Mouse (Mus musculus) thymus, postnatal 25 days (tissue): ENCODE measurements around the gene Gsdme.

Source experiments
- DNase-seq: peaks from one replicate; pipeline ENCODE4 v3.0.0; 2022

Gsdme gene

DNA sequence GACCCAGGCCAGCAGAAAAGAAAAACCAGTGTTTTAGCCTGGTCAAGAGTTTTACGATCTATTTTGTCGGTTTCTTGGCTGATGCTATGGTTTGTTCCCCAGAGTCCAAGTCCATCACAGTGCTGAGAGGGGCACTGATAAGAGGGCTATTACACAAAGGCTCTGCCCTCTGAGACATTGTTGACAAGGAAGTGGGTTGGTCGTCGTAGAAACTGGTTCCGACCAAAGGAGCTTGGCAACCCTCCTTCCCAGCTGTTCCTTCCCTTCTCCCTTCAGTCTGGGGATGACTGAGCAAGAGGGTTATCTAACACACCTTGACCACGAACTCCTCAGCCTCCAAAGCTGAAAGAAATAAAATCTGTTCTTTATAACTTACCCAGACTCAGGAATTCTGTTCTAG lies at the start of gene Gsdme:
TSS of gene Gsdme (minus strand) at position 193 of the 400 bp plus-strand sequence.
- DNase-seq, result no peak

DNA sequence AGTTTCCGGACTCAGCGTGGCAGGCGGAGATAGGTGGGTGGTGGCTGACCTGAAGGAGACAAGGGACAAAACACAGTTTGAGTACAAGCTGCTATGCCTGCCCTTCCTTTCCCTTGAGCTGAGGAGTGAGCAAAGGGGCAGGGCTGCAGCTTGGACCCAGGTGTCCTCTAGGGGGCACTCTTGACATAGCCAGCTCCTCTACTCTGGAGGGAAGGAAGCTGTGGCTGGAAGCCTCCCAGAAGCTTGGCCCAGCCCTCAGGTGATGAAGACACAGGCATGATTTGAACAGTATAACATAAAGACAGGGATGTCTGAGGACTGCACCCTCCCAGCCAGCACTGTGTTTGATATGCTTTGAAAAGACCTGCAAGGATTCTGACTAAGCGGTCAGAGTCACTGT lies 49.0 kb upstream of the Gsdme start:
- peak; percentile 87 for DNase-seq

DNA sequence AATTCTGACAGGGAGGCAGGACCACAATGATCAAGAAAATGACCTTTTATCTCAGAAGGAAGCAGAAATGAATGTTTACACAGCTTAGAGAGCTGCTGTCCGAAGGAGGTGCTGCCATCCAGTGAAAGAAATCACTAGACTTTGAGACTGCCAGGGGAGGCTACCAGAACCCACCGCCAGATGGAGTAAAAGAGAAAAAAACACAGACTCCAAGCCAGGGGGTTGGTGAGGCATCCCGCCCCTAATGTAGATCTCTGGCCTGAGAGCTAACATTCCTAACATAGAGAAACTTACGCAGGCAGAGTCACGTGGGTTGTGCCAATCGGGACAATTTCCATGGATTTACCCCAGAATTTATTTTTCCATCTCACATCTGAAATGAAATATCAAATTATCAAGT lies 45.4 kb upstream of the Gsdme start:
- peak; percentile 47 for DNase-seq

DNA sequence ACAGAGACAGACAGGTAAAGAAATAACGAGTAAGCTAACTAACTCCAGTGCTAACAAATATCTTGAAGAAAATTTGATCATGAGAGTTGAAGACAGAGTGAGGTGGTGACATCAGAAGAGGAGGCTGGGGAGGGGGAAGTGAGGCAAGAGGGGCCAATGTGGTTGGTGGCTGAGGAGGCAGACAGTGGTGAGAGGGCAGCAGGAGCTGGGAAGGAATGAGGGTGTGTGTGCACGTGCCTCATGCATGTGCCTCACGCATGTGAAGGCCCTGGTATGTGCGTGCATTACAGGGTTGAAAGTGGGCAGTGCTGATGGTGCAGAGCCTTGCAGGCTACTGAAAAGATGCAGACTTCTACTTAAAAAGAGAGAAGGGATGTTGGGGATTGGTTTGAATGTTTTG lies 43.0 kb upstream of the Gsdme start:
- DNase-seq, result no peak

DNA sequence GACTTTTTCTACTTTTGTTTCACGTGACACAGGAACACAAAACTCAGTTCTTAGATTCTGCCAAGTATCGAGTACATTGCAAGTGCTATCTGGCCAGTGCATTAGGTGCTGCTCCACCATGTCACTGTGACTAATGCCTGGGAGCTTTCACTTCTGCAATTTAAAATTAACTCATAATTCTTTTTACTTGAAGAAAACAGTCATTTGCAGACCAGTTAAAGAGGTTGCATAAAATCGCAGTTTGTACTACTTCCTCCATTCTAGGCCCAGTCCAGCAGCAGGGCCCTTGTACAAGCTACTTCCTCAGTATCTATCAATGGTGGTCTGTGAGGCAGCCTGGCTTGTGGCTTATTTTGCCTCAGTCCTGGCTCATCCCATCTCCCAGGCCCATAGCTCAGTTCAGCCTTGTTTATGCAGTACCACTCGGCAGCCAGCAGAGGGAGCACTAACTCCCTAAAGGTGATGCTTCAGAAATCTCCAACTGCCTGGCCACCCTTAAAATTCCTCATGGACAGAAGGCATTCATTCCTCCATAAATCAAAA lies 41.4 kb upstream of the Gsdme start:
- DNase-seq, result peak; percentile 72

DNA sequence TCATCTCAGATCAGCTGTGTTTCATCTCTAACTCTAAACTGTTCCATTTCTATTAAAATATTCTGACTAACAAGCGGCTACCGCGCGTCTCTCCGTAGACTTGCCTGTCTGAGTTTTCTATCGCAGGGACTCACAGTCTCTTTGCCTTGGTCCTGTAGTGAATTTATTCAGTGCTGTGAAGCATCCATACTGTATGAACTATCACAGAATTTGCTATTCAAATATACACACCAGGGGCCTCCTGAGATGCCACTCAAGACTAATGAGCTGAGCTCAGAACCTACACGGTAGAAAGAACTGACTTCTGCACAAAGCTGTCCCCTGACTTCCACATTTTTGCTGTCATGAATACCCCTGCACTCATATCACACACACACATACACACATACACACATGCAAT lies 37.5 kb upstream of the Gsdme start:
- DNase-seq, result no peak

DNA sequence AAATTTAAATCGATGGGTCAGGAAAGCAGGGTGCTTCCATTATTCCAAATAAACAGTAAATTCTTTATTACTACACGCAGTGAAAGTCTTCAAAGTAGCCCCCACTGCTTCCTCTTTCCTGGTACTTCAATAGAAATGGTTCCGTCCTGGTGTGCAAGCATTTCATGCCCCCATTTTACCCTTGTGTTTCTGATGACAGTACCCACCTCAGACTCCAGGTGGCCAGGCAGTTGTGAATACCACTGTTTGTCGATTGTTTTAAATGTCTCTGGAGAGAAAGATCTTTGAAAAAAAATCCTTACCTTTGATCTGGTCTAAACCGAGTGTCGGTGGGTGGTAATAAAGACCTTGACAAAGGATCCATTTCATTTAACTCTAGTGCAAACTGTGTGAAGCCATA lies 37.0 kb upstream of the Gsdme start:
- DNase-seq, result no peak

DNA sequence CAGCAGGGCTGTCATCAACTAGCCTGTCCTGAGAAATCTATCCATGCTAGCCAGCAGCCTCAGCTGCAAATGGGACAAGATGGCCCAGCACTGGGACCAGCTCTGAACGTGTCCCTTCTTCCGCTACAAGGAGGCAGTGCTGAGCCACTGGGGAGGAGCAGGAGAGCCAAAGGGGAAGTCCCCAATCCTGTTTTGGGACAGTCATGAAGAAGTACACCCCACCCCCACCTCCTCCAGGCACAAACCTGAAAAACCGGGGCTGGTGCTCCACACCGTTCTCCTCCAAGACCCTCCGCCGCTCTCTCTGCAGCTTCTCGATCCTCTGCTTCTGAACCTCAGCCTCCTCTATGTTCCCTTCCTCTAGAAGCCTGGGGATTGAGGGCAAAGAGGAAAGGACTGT lies 35.4 kb upstream of the Gsdme start:
- no peak for DNase-seq

DNA sequence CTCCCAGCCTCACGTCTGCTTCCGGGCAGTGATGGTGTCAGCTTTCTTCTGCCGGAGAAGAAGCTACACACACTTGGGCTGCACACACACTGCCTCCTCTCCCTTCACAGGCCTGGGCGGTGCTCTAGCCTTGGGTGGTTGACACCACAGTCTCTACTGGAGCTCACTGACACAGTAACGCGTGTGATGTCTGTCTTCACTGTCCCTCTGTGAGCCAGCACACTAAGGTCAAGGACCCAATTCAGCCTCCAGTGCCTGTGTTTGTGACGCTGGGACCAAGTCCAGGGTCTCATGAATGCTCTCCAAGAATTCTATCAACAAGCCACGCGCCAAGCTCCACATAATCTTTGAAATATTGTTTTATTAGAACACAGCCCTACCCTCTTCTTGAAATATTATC lies 34.0 kb upstream of the Gsdme start:
- no peak for DNase-seq

DNA sequence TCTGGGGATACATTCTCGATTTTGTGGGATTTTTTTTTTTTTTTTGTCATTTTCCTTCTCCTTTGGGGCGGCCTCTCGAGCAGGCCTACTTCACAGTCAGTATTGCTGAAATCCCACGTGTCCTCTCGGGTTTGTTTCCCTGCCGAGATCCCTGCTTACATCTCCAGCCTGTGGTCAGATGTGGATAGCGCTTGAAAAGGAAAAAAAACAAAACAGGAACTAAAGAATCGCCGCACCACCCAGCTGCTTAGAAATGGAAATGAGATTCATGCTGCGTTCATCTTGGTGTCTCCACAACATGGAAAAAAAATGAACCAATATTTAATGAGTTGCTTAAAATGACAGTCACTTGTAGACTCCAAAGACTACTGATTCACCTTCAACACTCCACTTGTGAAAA lies 31.5 kb upstream of the Gsdme start:
- no peak for DNase-seq

DNA sequence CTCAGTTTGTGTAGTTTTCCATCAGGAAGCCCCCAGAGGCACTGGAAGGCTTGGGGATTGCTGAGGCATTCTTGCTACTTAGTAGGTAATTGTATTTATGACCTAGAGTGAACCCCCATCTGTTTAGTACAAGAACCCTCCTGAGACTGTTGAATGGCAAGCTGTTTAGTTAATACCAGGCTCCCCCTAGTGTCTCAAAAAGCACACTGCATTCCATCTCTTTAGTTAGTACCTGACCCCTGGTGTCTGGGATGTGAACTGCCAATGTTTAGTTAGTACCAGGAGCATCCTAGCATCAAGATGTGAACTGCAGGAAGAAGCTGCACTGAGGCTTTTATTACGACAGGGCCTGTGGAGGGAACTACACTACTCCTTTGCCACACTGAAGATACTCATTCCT lies 30.5 kb upstream of the Gsdme start:
- DNase-seq, result peak; percentile 82

DNA sequence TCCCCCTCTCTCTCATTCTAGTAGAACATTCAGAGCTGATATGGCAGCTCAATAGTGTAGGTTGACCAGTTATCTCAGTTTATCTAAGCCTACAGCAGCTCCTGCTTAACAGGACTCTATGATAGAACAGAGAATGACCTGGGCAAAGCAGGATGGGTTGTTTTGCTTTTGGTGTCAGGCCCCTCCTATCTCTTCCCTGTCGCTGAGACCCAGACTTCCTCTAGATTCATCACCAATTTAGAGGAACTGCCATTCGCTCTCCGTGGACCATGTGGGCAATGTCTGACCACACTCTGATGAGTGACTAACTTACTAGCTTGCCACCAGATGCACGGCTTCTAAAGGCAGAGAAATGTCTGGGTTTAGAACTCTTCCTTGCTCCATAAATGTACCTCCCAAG lies 28.0 kb upstream of the Gsdme start:
- DNase-seq, result no peak

DNA sequence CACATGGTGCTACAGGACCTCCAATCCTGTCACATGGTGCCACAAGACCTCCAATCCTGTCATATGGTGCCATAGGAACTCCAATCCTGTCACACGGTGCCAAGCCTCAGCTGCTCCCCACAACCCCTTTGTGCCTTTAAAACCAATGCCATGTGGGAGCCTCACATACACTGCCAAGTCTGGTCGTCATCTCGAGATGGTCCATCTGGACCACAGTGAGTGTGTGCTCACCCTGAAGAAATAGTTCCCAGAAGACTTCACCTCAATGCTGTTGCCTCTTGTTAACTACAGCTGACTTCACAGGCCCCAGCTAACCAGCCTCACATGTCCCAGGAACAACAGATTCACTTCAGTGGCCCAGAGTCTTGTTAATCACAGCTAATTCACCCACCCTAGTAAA lies 23.2 kb upstream of the Gsdme start:
- DNase-seq, result no peak

DNA sequence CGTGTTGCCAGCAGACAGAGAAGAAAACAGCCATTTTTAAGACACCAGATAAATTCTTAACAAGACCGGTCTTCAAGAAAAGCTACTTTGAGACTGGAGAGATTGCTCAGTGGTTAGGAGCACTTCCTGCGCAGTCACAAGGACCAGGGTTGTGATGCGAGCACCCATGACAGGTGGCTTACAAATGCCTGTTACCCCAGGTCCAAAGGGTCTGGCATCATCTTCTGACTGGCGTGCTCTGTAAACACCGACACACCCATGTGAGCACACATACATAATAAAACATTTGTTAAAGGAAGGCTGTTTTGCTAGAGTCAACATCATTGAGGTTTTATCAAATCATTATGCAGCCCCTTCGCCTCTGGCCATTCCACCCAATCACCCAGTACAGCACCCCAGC lies 16.0 kb upstream of the Gsdme start:
- DNase-seq, result no peak

DNA sequence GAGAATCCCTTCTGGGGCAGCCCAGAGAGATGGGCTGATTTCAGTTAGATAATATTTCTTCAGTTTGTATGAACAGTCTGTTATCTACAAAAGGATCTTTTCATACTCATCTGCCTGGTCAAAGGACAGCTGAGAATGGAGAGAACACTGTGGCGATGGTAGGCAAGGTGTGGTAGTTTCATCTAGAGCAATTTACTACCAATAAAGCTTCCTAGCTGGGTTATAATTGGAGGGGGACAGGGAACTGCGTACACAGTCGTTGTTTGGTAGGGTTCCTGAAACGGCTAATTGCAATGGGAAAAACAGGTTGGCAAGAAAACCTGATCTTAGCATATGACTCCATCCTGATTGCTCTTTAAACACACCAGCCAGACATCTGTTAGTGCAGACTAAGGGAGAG lies 10.3 kb upstream of the Gsdme start:
- DNase-seq, result no peak

DNA sequence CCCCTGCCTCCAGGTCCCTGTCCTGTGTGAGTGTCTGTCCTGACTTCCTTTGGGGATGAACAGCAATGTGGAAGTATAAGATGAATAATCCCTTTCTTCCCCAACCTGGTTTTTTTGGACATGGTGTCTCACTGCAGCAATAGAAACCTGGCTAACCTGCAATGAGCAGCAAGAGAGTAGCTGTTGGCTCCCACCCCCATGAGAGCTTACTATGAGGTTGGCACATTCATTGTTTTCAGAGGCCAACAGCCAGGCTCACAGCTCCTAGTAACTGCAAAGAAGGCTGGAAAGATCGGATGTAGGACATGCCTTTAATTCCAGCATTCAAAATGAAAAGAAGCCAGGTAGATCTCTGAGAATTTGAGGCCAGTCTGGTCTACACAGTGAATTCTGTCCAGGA lies 9.8 kb upstream of the Gsdme start:
- DNase-seq, result no peak

DNA sequence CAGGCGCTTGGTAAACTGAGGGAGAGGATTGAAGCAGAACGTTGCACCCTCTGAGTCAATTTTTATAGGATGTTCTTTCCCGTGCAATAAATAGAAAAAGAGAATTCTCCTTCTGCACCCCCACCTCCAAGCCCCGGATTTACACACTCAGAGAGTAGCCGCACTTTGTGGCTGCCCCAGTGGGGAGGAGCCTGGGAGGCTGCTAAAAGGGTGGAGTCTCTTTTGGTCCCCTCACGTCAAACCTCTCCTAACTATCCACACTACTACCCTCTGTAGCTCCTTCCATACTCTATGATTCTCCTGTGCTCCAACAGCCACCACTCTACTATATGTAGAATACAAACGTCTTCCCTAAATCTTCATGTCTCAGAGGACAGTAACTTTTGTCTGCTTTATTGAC lies 1.4 kb downstream of the Gsdme start:
- DNase-seq, result no peak

DNA sequence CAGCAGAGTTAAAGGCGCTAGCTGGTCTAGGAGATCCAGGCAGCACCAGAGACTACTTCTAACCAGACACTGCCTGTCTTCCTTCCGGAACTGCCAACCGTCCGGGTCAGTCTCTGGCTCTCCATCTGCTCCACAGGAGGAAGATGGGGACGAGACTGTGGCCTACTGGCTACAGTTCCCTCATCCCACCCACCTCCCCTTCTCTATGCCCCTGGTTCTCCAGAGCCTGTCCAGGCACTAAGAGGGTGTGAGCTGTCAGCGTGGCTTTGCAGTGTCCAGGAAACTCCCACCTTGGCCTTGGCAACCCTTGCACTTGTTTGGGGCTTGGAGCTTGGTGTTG lies 1.8 kb downstream of the Gsdme start:
- no peak for DNase-seq

DNA sequence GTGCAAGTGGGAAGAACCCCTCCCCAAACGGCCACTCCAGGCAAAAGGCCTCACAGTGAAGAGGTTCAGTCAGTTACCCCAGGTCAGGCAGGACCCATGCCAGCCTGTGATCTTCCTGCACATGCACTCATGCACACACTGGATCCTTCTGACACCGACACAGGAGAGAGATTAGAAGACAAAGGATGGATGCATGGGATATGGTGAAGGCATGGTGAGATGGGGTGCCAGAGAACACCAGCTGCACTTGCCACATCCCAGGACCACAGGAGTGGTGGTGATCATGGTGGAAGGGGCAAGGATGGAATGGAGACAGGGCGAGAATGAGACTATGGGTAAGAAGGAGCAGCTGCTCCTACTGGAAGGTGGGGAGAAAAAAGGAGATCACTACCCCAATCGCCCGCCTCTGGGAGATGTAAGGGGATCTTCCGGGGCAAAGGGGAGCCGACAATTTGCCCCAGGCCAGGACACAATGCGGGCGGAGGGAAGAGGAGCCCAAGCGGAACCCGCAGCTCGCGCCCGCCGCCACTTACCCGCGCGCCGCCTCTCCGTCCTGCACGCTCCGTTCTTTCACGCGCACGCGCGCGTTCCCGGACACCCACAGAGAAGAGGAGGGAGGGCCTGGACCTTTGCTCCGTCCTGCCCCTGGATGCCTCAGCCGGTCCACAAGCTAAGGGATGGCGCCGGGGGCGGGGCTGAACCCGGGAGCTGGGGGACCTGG lies 2.3 kb downstream of the Gsdme start:
- DNase-seq, result peak; percentile 72

DNA sequence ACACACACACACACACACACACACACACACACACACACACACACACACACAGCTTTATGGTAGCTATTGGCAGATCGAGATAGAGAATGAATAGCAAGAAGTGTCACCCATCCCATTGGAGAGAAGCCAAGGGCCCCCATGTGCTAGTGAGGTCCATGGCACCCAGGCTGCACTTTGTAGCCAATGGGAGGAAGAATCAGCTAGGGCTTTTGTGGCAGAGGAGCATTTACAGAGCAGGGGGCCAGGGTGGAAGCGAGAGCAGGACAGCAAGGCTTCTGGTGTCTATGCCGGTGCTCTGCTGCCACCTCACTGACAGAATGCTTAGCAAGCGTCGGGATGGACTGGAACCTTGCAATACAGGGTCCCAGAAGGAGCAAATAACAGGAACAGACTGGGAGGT lies 8.3 kb downstream of the Gsdme start:
- no peak for DNase-seq

DNA sequence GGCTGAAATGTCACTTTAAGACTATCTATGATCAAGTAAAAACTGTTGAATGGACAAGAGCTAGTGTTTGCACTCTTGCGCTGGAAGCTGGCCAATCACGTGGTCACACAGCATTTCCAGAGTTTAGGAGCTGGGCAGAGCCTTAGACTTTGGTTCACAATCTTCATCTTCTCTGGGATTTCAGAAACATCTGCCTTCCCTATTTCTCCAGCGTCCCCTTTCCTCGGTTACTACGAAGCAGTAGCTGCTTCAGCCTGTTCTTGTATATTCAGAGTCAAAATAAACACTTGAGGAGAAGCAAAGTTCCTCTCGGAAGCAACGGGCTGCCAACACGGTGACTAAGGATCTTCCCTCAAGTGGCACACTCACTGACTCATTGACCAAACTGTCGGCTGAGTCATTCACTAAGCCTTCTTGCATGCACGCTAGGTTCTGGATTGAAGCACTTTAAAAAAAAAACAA lies 8.9 kb downstream of the Gsdme start:
- DNase-seq, result no peak

DNA sequence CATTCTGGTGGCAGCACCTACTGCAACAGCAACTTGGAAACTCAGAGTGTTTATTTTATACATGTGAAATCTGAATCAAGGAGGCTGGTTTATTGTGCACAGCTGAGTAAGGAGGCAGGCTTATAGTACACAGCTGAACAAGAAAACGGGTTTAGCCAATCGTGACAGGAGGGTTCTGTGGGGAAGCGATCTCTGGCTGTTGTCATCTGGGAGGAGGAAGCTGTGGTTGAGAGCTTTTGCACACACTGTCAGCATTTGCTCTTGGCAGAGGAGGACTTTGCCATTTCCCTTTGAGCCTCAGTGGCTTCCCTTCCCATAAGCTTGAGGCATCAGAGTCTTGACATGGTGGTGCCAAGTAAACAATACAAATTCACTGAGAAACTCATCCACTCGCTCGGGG lies 11.0 kb downstream of the Gsdme start:
- peak; percentile 72 for DNase-seq

DNA sequence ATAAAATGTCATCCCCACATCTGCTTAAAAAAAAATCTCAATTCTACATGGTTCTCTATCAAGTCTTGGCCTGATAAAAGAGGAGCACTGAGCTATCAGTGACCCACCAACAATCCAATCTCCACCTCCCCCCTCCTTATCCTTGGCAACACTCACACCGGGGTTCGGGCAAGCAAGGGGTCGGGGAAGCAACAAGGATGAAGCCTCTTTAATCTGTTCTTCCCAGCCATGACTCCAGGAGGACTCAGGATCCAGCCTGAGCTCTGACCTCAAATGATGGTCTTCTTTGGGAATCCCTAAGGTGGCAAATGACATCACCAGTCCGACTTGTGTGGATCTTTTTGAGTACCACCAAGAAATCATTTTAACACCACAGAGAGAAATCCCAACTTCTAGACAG lies 15.9 kb downstream of the Gsdme start:
- DNase-seq, result no peak

DNA sequence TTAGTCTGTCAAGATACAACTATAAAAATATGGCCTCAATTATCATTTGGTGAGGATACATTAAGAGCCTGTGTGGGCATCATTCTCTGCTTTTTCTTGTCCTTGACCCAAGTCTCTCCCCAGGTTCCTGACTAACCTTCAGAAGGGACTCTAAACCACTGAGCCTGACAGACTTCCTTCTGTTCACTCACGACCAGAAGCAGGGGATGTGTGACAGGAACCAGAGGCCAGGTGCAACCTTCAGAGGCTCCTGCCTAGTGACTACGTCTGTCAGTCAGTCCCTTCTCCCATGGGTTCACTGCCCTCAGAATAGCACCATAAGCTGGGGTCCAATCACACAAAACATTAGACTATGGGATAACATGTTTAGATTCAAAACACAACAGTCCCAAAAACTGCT lies 16.3 kb downstream of the Gsdme start:
- peak; percentile 21 for DNase-seq

DNA sequence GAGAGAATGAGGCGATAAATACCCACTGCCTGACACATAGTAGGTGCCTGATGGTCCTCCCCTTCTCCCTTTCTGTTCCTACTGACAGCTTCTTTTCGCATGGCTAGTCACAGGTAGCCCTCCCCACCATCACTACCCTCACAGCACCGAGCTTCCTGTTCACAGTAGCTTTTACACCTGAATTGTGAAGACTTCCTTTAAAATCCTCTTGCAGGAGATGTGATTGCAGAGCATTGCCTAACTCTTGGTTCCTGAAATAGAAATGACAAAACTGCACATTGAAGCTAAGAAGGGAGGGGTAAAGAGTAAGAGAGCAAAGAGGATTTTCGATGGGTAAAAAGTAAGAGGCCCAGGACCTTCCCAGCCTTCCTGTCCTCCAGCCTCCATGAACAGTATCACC lies 18.7 kb downstream of the Gsdme start:
- peak; percentile 17 for DNase-seq
